23 mouse cellular contexts compared by ENCODE assay signal in genomic region chr9:91123208-91123607, GRCm38 (mm10).
DNase-seq lines count a peak whose midpoint lies in the region; ATAC-seq and TF ChIP-seq lines count a peak whose summit lies in the region.
"Had no signal": no experiment of that assay in that cellular context is flagged by ENCODE, and none has a peak within 500 bp of the region (broad histone marks: within the 10 kb centered on the region; RNA-seq: fewer than 3 reads in every experiment).

No protein-coding gene starts in this region.

- H3K36me3 ChIP-seq in forebrain, embryonic 15.5 days: no peaks in the 10 kb centered on the region
- H3K36me3 ChIP-seq in forebrain, embryonic 12.5 days (replicated peaks): no peaks in the 10 kb centered on the region
- no peaks in the 10 kb centered on the region for H3K36me3 ChIP-seq in forebrain, postnatal 0 days (ENCODE audit: insufficient read depth)
- H3K36me3 ChIP-seq in kidney, embryonic 16.5 days (ENCODE audit: insufficient read depth, low read length): no peaks in the 10 kb centered on the region
- H3K36me3 ChIP-seq in thymus, adult 2 months (ENCODE audit: control insufficient read depth, insufficient read depth, low read length): no peaks in the 10 kb centered on the region
- H3K36me3 ChIP-seq: limb, embryonic 15.5 days; liver, embryonic 15.5 days; lung, embryonic 15.5 days had no signal

- H3K27me3 ChIP-seq in forebrain, embryonic 15.5 days: no peaks in the 10 kb centered on the region
- H3K27me3 ChIP-seq in forebrain, embryonic 12.5 days: no peaks in the 10 kb centered on the region
- H3K27me3 ChIP-seq in forebrain, postnatal 0 days (ENCODE audit: insufficient read depth, low read length): no peaks in the 10 kb centered on the region
- no peaks in the 10 kb centered on the region for H3K27me3 ChIP-seq in kidney, embryonic 16.5 days (ENCODE audit: insufficient read depth, low read length)
- no peaks in the 10 kb centered on the region for H3K27me3 ChIP-seq in thymus, adult 2 months (ENCODE audit: control insufficient read depth, insufficient read depth, low read length)
- H3K27me3 ChIP-seq: limb, embryonic 15.5 days; liver, embryonic 15.5 days; lung, embryonic 15.5 days; Patski had no signal

- no peak overlapping the region for H3K27ac ChIP-seq in forebrain, embryonic 15.5 days (replicated peaks)
- H3K27ac ChIP-seq in forebrain, embryonic 12.5 days: no peak overlapping the region
- H3K27ac ChIP-seq in forebrain, postnatal 0 days (ENCODE audit: low read depth, low read length): no peak overlapping the region
- H3K27ac ChIP-seq in kidney, embryonic 16.5 days (ENCODE audit: low read length): no peak overlapping the region
- no peak overlapping the region for H3K27ac ChIP-seq in thymus, adult 2 months (ENCODE audit: control insufficient read depth, insufficient read depth, low read length)
- H3K27ac ChIP-seq: limb, embryonic 15.5 days; liver, embryonic 15.5 days; lung, embryonic 15.5 days had no signal

- no peak for TF ChIP-seq CTCF in forebrain, postnatal 0 days (IDR thresholded peaks at IDR 0.05; ENCODE audit: low read depth)
- no peak for TF ChIP-seq CTCF in thymus, adult 2 months (IDR thresholded peaks at IDR 0.05; ENCODE audit: borderline replicate concordance, control insufficient read depth, extremely low read depth, insufficient read depth, low read length, poor library complexity)

- no peak overlapping the region for H3K9ac ChIP-seq in forebrain, embryonic 15.5 days (replicated peaks)
- no peak overlapping the region for H3K9ac ChIP-seq in forebrain, embryonic 12.5 days
- H3K9ac ChIP-seq in forebrain, postnatal 0 days: no peak overlapping the region
- no peak overlapping the region for H3K9ac ChIP-seq in kidney, embryonic 16.5 days (replicated peaks; ENCODE audit: low read length)
- H3K9ac ChIP-seq: limb, embryonic 15.5 days; liver, embryonic 15.5 days; lung, embryonic 15.5 days had no signal

- no peak for TF ChIP-seq POLR2A in thymus, adult 2 months (IDR thresholded peaks at IDR 0.05; ENCODE audit: control insufficient read depth, extremely low read depth, insufficient read depth, low read length, poor library complexity)

- peak; percentile 41 for DNase-seq in cerebellum, adult 11 months
- DNase-seq in cerebellum, adult 9-11 months: peak; percentile 58
- DNase-seq in forebrain, postnatal 0 days: no peak
- DNase-seq in frontal cortex, postnatal 25 days (ENCODE audit: low spot score in 2 of 2): no peak
- DNase-seq in thymus, adult 2 months: no peak
- DNase-seq: adrenal gland, postnatal 36 days; gastrocnemius, postnatal 10 days; heart, adult 11 months; heart, postnatal 10 days; left cerebral cortex, postnatal 4 days; lung, postnatal 36 days; midbrain, embryonic 14.5 days; thymus, adult 18-20 months; thymus, postnatal 4 days had no signal

- peak; percentile 70 for ATAC-seq in forebrain, embryonic 15.5 days (replicated peaks)
- no peak for ATAC-seq in forebrain, embryonic 12.5 days (ENCODE audit: low FRiP score)
- ATAC-seq in forebrain, postnatal 0 days: peak; percentile 60
- ATAC-seq in kidney, embryonic 16.5 days (ENCODE audit: low FRiP score, low TSS enrichment): no peak
- ATAC-seq: intestine, postnatal 0 days; Patski had no signal

- no peaks in the 10 kb centered on the region for H3K9me3 ChIP-seq in forebrain, embryonic 15.5 days
- H3K9me3 ChIP-seq in forebrain, embryonic 12.5 days: no peaks in the 10 kb centered on the region
- H3K9me3 ChIP-seq in forebrain, postnatal 0 days (ENCODE audit: low read length): no peaks in the 10 kb centered on the region
- no peaks in the 10 kb centered on the region for H3K9me3 ChIP-seq in kidney, embryonic 16.5 days (ENCODE audit: low read length)
- H3K9me3 ChIP-seq: limb, embryonic 15.5 days; liver, embryonic 15.5 days; lung, embryonic 15.5 days had no signal

- H3K4me1 ChIP-seq in forebrain, embryonic 15.5 days: peaks cover 10% of the 10 kb centered on the region; the same call in 1 of the 2 replicates
- peaks cover 4% of the 10 kb centered on the region; the same call in 1 of the 2 replicates for H3K4me1 ChIP-seq in forebrain, embryonic 12.5 days
- no peaks in the 10 kb centered on the region for H3K4me1 ChIP-seq in forebrain, postnatal 0 days (ENCODE audit: insufficient read depth)
- no peaks in the 10 kb centered on the region for H3K4me1 ChIP-seq in kidney, embryonic 16.5 days (ENCODE audit: insufficient read depth, low read length)
- no peaks in the 10 kb centered on the region for H3K4me1 ChIP-seq in thymus, adult 2 months (replicated peaks; ENCODE audit: control insufficient read depth, insufficient read depth, low read length)
- H3K4me1 ChIP-seq: limb, embryonic 15.5 days; liver, embryonic 15.5 days; lung, embryonic 15.5 days had no signal

- no peak overlapping the region for H3K4me2 ChIP-seq in forebrain, embryonic 15.5 days (replicated peaks)
- no peak overlapping the region for H3K4me2 ChIP-seq in forebrain, embryonic 12.5 days
- no peak overlapping the region for H3K4me2 ChIP-seq in forebrain, postnatal 0 days (ENCODE audit: low read depth)
- no peak overlapping the region for H3K4me2 ChIP-seq in kidney, embryonic 16.5 days (replicated peaks; ENCODE audit: low read depth, low read length)
- H3K4me2 ChIP-seq: heart, embryonic 11.5 days; limb, embryonic 15.5 days; liver, embryonic 15.5 days; lung, embryonic 15.5 days had no signal

- no peak overlapping the region for H3K4me3 ChIP-seq in forebrain, embryonic 15.5 days
- no peak overlapping the region for H3K4me3 ChIP-seq in forebrain, embryonic 12.5 days (replicated peaks)
- H3K4me3 ChIP-seq in forebrain, postnatal 0 days (ENCODE audit: low read depth, low read length): no peak overlapping the region
- H3K4me3 ChIP-seq in kidney, embryonic 16.5 days (ENCODE audit: low read length): no peak overlapping the region
- no peak overlapping the region for H3K4me3 ChIP-seq in thymus, adult 2 months (ENCODE audit: control insufficient read depth, insufficient read depth, low read length)
- H3K4me3 ChIP-seq: limb, embryonic 15.5 days; liver, embryonic 15.5 days; lung, embryonic 15.5 days had no signal

- WGBS in forebrain, embryonic 15.5 days: 80% methylated on average over 7 of the region's 7 CpGs
- 90% methylated on average over 7 of the region's 7 CpGs for WGBS in forebrain, embryonic 12.5 days
- 81% methylated on average over 7 of the region's 7 CpGs for WGBS in forebrain, postnatal 0 days
- 79% methylated on average over 7 of the region's 7 CpGs for WGBS in kidney, embryonic 16.5 days
- 94% methylated on average over 7 of the region's 7 CpGs for WGBS in thymus, adult 2 months

Comparison
In these comparisons a context has a peak if more than half of its experiments do, and no peak if none do; other contexts are left out.
1. ATAC-seq: peak in forebrain, embryonic 15.5 days (single experiment) and forebrain, postnatal 0 days (single experiment); none in forebrain, embryonic 12.5 days (single experiment) and kidney, embryonic 16.5 days (single experiment).
2. DNase-seq: peak in cerebellum, adult 11 months (single experiment) and cerebellum, adult 9-11 months (single experiment); none in forebrain, postnatal 0 days (single experiment), frontal cortex, postnatal 25 days (0 of 2) and thymus, adult 2 months (single experiment).